Mouse (Mus musculus): ENCODE data around the gene Smg7.

GRCm38 (mm10) chr1:152901765-152902664 is at the start of gene Smg7:
- TF ChIP-seq CTCF (IDR thresholded peaks at IDR 0.05), result no peak
- no peak for TF ChIP-seq EP300 (IDR thresholded peaks at IDR 0.05)

All from lung, postnatal 0 days (tissue).